Mouse (Mus musculus) heart, adult 2 months (tissue): ENCODE measurements at regions not wholly inside any gene's neighbourhood (a gene's known extent, or its start where the extent isn't known, plus 50 kb on each side); places are given as distances from the start of the nearest gene placed in this dataset.

ENCODE experiments used
- CTCF ChIP-seq: fragments of 200-600 bp; IDR thresholded peaks from 2 replicates; pipeline ENCODE4 v1.8.1; 2022; ENCODE audit warnings: antibody characterized with exemption, mild to moderate bottlenecking, moderate library complexity
- EP300 ChIP-seq: fragments of 200-500 bp; IDR thresholded peaks from 2 replicates; pipeline ENCODE4 v1.6.1; 2011; ENCODE audit warnings: low read depth, low read length, control low read depth; ENCODE audit not compliant: insufficient read depth
- POLR2A ChIP-seq: fragments of 200-500 bp; IDR thresholded peaks from 2 replicates; pipeline ENCODE4 v1.6.1; 2011; ENCODE audit warnings: mild to moderate bottlenecking, low read depth, low read length, control low read depth; ENCODE audit not compliant: insufficient read depth

GRCm38 (mm10) chr3:50901321-50901720, 322.9 kb upstream of the Noct start:
- no peak for TF ChIP-seq POLR2A
- no peak for TF ChIP-seq CTCF
- TF ChIP-seq EP300: no peak
